Mouse (Mus musculus) kidney, embryonic 16.5 days (tissue): ENCODE results near the gene Gfer. TPM values are rescaled to one million over a fixed set of nuclear protein-coding genes. Genes with fewer than 3 reads are reported as not detected.
A peak's percentile ranks its signal among the peaks of the same experiment; 100 is the strongest.
"Not testable (repeated sequence)": the region's sequence is repeated elsewhere in the genome, so short reads cannot be mapped to it uniquely, and the experiment has no call there.

ENCODE experiments used
- ATAC-seq: fragments of 200-750 bp; cut with Nextera tagmentation; 2 replicates; pipeline ENCODE4 v1.8.0; 2017; ENCODE audit warnings: moderate TSS enrichment; ENCODE audit not compliant: low FRiP score, low TSS enrichment
- H3K27ac ChIP-seq: fragments of 300-500 bp; sonication (generic); 2 replicates; pipeline ENCODE4 v1.5.1; 2014; ENCODE audit warnings: low read length
- H3K27me3 ChIP-seq: fragments of 300-500 bp; sonication (generic); 2 replicates; pipeline ENCODE4 v1.6.1; 2014; ENCODE audit warnings: low read length, control low read depth, mixed read lengths; ENCODE audit not compliant: insufficient read depth
- H3K36me3 ChIP-seq: fragments of 300-500 bp; sonication (generic); 2 replicates; pipeline ENCODE4 v1.6.1; 2014; ENCODE audit warnings: low read length, control low read depth, mixed read lengths; ENCODE audit not compliant: insufficient read depth
- H3K4me1 ChIP-seq: fragments of 300-500 bp; sonication (generic); 2 replicates; pipeline ENCODE4 v1.6.1; 2014; ENCODE audit warnings: low read length, control low read depth, mixed read lengths; ENCODE audit not compliant: insufficient read depth
- H3K4me2 ChIP-seq: fragments of 300-500 bp; sonication (generic); replicated peaks from 2 replicates; pipeline ENCODE4 v1.6.1; 2014; ENCODE audit warnings: low read depth, low read length
- H3K4me3 ChIP-seq: fragments of 300-500 bp; sonication (generic); 2 replicates; pipeline ENCODE4 v1.5.1; 2014; ENCODE audit warnings: mild to moderate bottlenecking, low read length
- H3K9ac ChIP-seq: fragments of 300-500 bp; sonication (generic); replicated peaks from 2 replicates; pipeline ENCODE4 v1.6.1; 2014; ENCODE audit warnings: low read length
- H3K9me3 ChIP-seq: fragments of 300-500 bp; sonication (generic); 2 replicates; pipeline ENCODE4 v1.6.1; 2016; ENCODE audit warnings: low read length, control low read depth
- WGBS: fragments of 180-500 bp; shearing (Covaris S2); extraction: QIAGEN DNeasy Blood & Tissue Kit; methylation state at CpG from one replicate; pipeline ENCODE4 v1.1.7; 2014; 5-methylcytosine and 5-hydroxymethylcytosine counted together
- polyA plus RNA-seq: library from polyadenylated mRNA; unstranded; fragments of >200 nt; fragmentation: Nextera tagmentation; extraction: Ambion mirVana; gene quantifications from 2 replicates; pipeline ENCODE4 v1.2.1, GENCODE M21; 2015

The Gfer gene
- polyA plus RNA-seq, 1 experiment from 2014 or later = 44.4 TPM

- H3K4me2 ChIP-seq = no peak overlapping the region
- H3K27ac ChIP-seq = no peak overlapping the region
- H3K9me3 ChIP-seq = no peaks in the 10 kb centered on the region
- 85% methylated on average over 7 of the region's 7 CpGs for WGBS
- H3K27me3 ChIP-seq = no peaks in the 10 kb centered on the region
- H3K9ac ChIP-seq = no peak overlapping the region
- H3K4me3 ChIP-seq = no peak overlapping the region
- ATAC-seq = no peak
- peaks cover 27% of the 10 kb centered on the region for H3K36me3 ChIP-seq
- peaks cover 28% of the 10 kb centered on the region for H3K4me1 ChIP-seq
These were observed 21.7 kb downstream of the Gfer start for GRCm38 (mm10) chr17:24674277-24674676.

GRCm38 (mm10) chr17:24672141-24672540 lies 23.8 kb downstream of the Gfer start:
- Histone ChIP-seq H3K9me3 (no peaks in the 10 kb centered on the region), H3K4me1 (peaks cover 32% of the 10 kb centered on the region), H3K36me3 (peaks cover 6% of the 10 kb centered on the region), H3K27me3 (no peaks in the 10 kb centered on the region), H3K4me2 (peak overlapping the region; percentile 37), H3K4me3 (peak overlapping the region; percentile 14; the same call in 1 of the 2 replicates), H3K9ac (peak overlapping the region; percentile 46), H3K27ac (peak overlapping the region; percentile 22; the same call in 1 of the 2 replicates)
- ATAC-seq = no peak
- WGBS = 15% methylated on average over 5 of the region's 5 CpGs

GRCm38 (mm10) chr17:24671346-24671745 lies 24.6 kb downstream of the Gfer start:
- WGBS = 66% methylated on average over 5 of the region's 5 CpGs
- Histone ChIP-seq H3K4me3 (no peak overlapping the region), H3K4me2 (peak overlapping the region; percentile 92), H3K27me3 (no peaks in the 10 kb centered on the region), H3K9ac (peak overlapping the region; percentile 95), H3K27ac (no peak overlapping the region), H3K36me3 (no peaks in the 10 kb centered on the region), H3K9me3 (no peaks in the 10 kb centered on the region), H3K4me1 (peaks cover 32% of the 10 kb centered on the region)
- no peak for ATAC-seq

GRCm38 (mm10) chr17:24670246-24670844 lies 25.6 kb downstream of the Gfer start:
- H3K9me3 ChIP-seq = no peaks in the 10 kb centered on the region
- 8% methylated on average over 8 of the region's 8 CpGs for WGBS
- H3K4me1 ChIP-seq = peaks cover 32% of the 10 kb centered on the region
- peak overlapping the region; percentile 80 for H3K27ac ChIP-seq
- peak overlapping the region; percentile 84 for H3K4me3 ChIP-seq
- H3K9ac ChIP-seq = peak overlapping the region; percentile 95
- no peaks in the 10 kb centered on the region for H3K27me3 ChIP-seq
- peak overlapping the region; percentile 92 for H3K4me2 ChIP-seq
- no peak for ATAC-seq
- H3K36me3 ChIP-seq = no peaks in the 10 kb centered on the region

GRCm38 (mm10) chr17:24669545-24670245 lies 26.3 kb downstream of the Gfer start, which contains the start of gene Zfp598:
Gene Zfp598, plus strand, starts transcription at chr17:24669687.
- peak; percentile 99 for ATAC-seq
- WGBS = under 1% methylated on average over 76 of the region's 80 CpGs

GRCm38 (mm10) chr17:24669214-24669544 lies 26.8 kb downstream of the Gfer start:
- Histone ChIP-seq H3K9ac (peak overlapping the region; percentile 95), H3K27ac (peak overlapping the region; percentile 80), H3K4me2 (peak overlapping the region; percentile 60), H3K4me1 (peaks cover 32% of the 10 kb centered on the region), H3K4me3 (peak overlapping the region; percentile 84)
- not testable (repeated sequence) for H3K9me3 ChIP-seq, H3K27me3 ChIP-seq, H3K36me3 ChIP-seq
- ATAC-seq = peak; percentile 8
- 11% methylated on average over 15 of the region's 15 CpGs for WGBS

More at GRCm38 (mm10) chr17:24669545-24670245, 26.3 kb downstream of the Gfer start, which contains the start of gene Zfp598:
- peak within 1 kb of the TSS; percentile 80 for H3K27ac ChIP-seq
- no peaks in the 10 kb centered on the region for H3K27me3 ChIP-seq
- H3K4me3 ChIP-seq = peak within 1 kb of the TSS; percentile 84
- peak within 1 kb of the TSS; percentile 92 for H3K4me2 ChIP-seq
- no peaks in the 10 kb centered on the region for H3K9me3 ChIP-seq
- H3K4me1 ChIP-seq = peaks cover 32% of the 10 kb centered on the region
- peak within 1 kb of the TSS; percentile 95 for H3K9ac ChIP-seq
- H3K36me3 ChIP-seq = no peaks in the 10 kb centered on the region

- no peak for ATAC-seq
- peaks cover 25% of the 10 kb centered on the region for H3K4me1 ChIP-seq
These were observed 28.5 kb downstream of the Gfer start for GRCm38 (mm10) chr17:24667416-24667815.

GRCm38 (mm10) chr17:24667011-24667410 lies 28.9 kb downstream of the Gfer start:
- peaks cover 21% of the 10 kb centered on the region for H3K4me1 ChIP-seq
- H3K9me3 ChIP-seq, H3K9ac ChIP-seq, H3K27me3 ChIP-seq, H3K4me2 ChIP-seq, H3K27ac ChIP-seq, H3K4me3 ChIP-seq, H3K36me3 ChIP-seq, ATAC-seq: not testable (repeated sequence)
- WGBS = 63% methylated on average over 7 of the region's 7 CpGs

More at GRCm38 (mm10) chr17:24667416-24667815, 28.5 kb downstream of the Gfer start:
- H3K4me2 ChIP-seq = no peak overlapping the region
- H3K9me3 ChIP-seq = no peaks in the 10 kb centered on the region
- H3K9ac ChIP-seq = no peak overlapping the region
- WGBS = 21% methylated on average over 6 of the region's 6 CpGs
- no peak overlapping the region for H3K27ac ChIP-seq
- no peaks in the 10 kb centered on the region for H3K36me3 ChIP-seq
- no peak overlapping the region for H3K4me3 ChIP-seq
- H3K27me3 ChIP-seq = no peaks in the 10 kb centered on the region

- Histone ChIP-seq H3K27me3 (peaks cover 42% of the 10 kb centered on the region), H3K27ac (no peak within 1 kb of the TSS), H3K4me3 (peak within 1 kb of the TSS; percentile 55), H3K36me3 (no peaks in the 10 kb centered on the region), H3K4me2 (peak within 1 kb of the TSS; percentile 94), H3K9me3 (no peaks in the 10 kb centered on the region), H3K4me1 (peaks cover 12% of the 10 kb centered on the region), H3K9ac (peak within 1 kb of the TSS; percentile 65)
- ATAC-seq = peak; percentile 44; the same call in 1 of the 2 replicates
- WGBS = 2% methylated on average over 47 of the region's 47 CpGs
These were observed 37.8 kb downstream of the Gfer start, which contains the start of gene Npw for GRCm38 (mm10) chr17:24658017-24658758. Gene Npw, minus strand, starts transcription at chr17:24658457.
